Mouse (Mus musculus): ENCODE data around the gene Pecam1.
"Not testable (repeated sequence)": the region's sequence is repeated elsewhere in the genome, so short reads cannot be mapped to it uniquely, and the experiment has no call there.

Pecam1 gene

GRCm38 (mm10) chr11:106729656-106730055 is 20.8 kb downstream of the Pecam1 start:
- DNase-seq (ENCODE audit: low read depth, low spot score) = no peak

GRCm38 (mm10) chr11:106728402-106729366 is 21.7 kb downstream of the Pecam1 start:
- DNase-seq (ENCODE audit: low read depth, low spot score) = no peak

- peak; percentile 47 for DNase-seq (ENCODE audit: low read depth, low spot score)
Measured at GRCm38 (mm10) chr11:106727967-106728366, 22.5 kb downstream of the Pecam1 start.

GRCm38 (mm10) chr11:106724916-106725235 is 25.6 kb downstream of the Pecam1 start:
- DNase-seq (ENCODE audit: low read depth, low spot score) = not testable (repeated sequence)

GRCm38 (mm10) chr11:106724176-106724915 is 26.1 kb downstream of the Pecam1 start:
- no peak for DNase-seq (ENCODE audit: low read depth, low spot score)

- no peak for DNase-seq (ENCODE audit: low read depth, low spot score)
Measured at GRCm38 (mm10) chr11:106723611-106724125, 26.8 kb downstream of the Pecam1 start.

- no peak for DNase-seq (ENCODE audit: low read depth, low spot score)
Measured at GRCm38 (mm10) chr11:106722831-106723361, 27.5 kb downstream of the Pecam1 start.

GRCm38 (mm10) chr11:106720379-106720778 is 30.0 kb downstream of the Pecam1 start:
- no peak for DNase-seq (ENCODE audit: low read depth, low spot score)

- DNase-seq (ENCODE audit: low read depth, low spot score) = no peak
Measured at GRCm38 (mm10) chr11:106716568-106716967, 33.9 kb downstream of the Pecam1 start.

GRCm38 (mm10) chr11:106715066-106715465 is 35.4 kb downstream of the Pecam1 start:
- no peak for DNase-seq (ENCODE audit: low read depth, low spot score)

- DNase-seq (ENCODE audit: low read depth, low spot score) = no peak
Measured at GRCm38 (mm10) chr11:106710789-106711188, 39.6 kb downstream of the Pecam1 start.

GRCm38 (mm10) chr11:106709227-106709985 is 41.0 kb downstream of the Pecam1 start:
- DNase-seq (ENCODE audit: low read depth, low spot score) = no peak

GRCm38 (mm10) chr11:106707866-106708265 is 42.6 kb downstream of the Pecam1 start:
- no peak for DNase-seq (ENCODE audit: low read depth, low spot score)

- no peak for DNase-seq (ENCODE audit: low read depth, low spot score)
Measured at GRCm38 (mm10) chr11:106707085-106707484, 43.3 kb downstream of the Pecam1 start.

GRCm38 (mm10) chr11:106706212-106706611 is 44.2 kb downstream of the Pecam1 start:
- no peak for DNase-seq (ENCODE audit: low read depth, low spot score)

GRCm38 (mm10) chr11:106704399-106705111 is 45.9 kb downstream of the Pecam1 start:
- no peak for DNase-seq (ENCODE audit: low read depth, low spot score)

GRCm38 (mm10) chr11:106703931-106704330 is 46.5 kb downstream of the Pecam1 start:
- DNase-seq (ENCODE audit: low read depth, low spot score) = no peak

- DNase-seq (ENCODE audit: low read depth, low spot score) = no peak
Measured at GRCm38 (mm10) chr11:106702584-106702983, 47.8 kb downstream of the Pecam1 start.

GRCm38 (mm10) chr11:106701589-106701988 is 48.8 kb downstream of the Pecam1 start:
- no peak for DNase-seq (ENCODE audit: low read depth, low spot score)

- no peak for DNase-seq (ENCODE audit: low read depth, low spot score)
Measured at GRCm38 (mm10) chr11:106699083-106699482, 51.3 kb downstream of the Pecam1 start.

- no peak for DNase-seq (ENCODE audit: low read depth, low spot score)
Measured at GRCm38 (mm10) chr11:106698289-106698688, 52.1 kb downstream of the Pecam1 start.
